In the genomic region with DNA sequence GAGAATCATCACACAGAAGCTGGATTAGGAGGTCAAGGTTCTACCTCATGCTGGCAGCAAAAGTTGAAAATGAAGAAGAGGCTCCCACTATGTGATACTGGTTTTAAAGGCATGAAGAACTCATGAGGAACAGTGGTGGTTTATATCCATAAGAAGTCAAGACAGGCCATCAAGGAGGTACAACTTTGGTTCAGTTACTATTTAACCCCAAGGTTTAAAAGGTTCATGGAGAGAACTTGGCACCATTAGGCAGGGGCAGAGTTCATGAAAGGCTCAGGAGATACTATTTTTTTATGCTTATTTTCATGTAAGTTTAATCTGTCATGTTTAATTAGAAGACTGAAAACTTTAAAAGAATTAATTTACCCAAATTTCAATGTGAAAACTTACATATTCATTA, we compare ENCODE assay signal across 20 mouse cellular contexts.
"Had no signal": no experiment of that assay in that cellular context is flagged by ENCODE, and none has a peak within 500 bp of the region (broad histone marks: within the 10 kb centered on the region; RNA-seq: fewer than 3 reads in every experiment).

No protein-coding gene starts in this region.

- H3K27me3 ChIP-seq: limb, embryonic 13.5 days; midbrain, embryonic 12.5 days; midbrain, embryonic 15.5 days; neural tube, embryonic 13.5 days had no signal

- H3K9me3 ChIP-seq: limb, embryonic 10.5 days; limb, embryonic 13.5 days; midbrain, embryonic 12.5 days; midbrain, embryonic 15.5 days; neural tube, embryonic 13.5 days had no signal

- H3K4me3 ChIP-seq: layer of hippocampus, adult 2 months; limb, embryonic 10.5 days; limb, embryonic 13.5 days; midbrain, embryonic 12.5 days; midbrain, embryonic 15.5 days; myocyte; neural tube, embryonic 13.5 days had no signal

- ATAC-seq: hindbrain, postnatal 0 days; inflammation-experienced regulatory T-cells, adult 6 months; intestine, embryonic 16.5 days; liver, postnatal 0 days; lung, postnatal 0 days; midbrain, embryonic 15.5 days had no signal

- H3K9ac ChIP-seq: limb, embryonic 13.5 days; liver, embryonic 14.5 days; liver, postnatal 0 days; lung, embryonic 14.5 days; midbrain, embryonic 12.5 days; midbrain, embryonic 15.5 days; neural tube, embryonic 13.5 days had no signal

- H3K27ac ChIP-seq: hindbrain, postnatal 0 days; layer of hippocampus, adult 2 months; limb, embryonic 10.5 days; limb, embryonic 13.5 days; liver, embryonic 14.5 days; macrophage; midbrain, embryonic 12.5 days; midbrain, embryonic 15.5 days; neural tube, embryonic 13.5 days had no signal

- H3K36me3 ChIP-seq: limb, embryonic 10.5 days; limb, embryonic 13.5 days; midbrain, embryonic 12.5 days; midbrain, embryonic 15.5 days; neural tube, embryonic 13.5 days had no signal

- H3K4me2 ChIP-seq: limb, embryonic 13.5 days; liver, embryonic 11.5 days; lung, embryonic 14.5 days; midbrain, embryonic 12.5 days; midbrain, embryonic 15.5 days; neural tube, embryonic 13.5 days had no signal

- H3K4me1 ChIP-seq: limb, embryonic 10.5 days; limb, embryonic 13.5 days; midbrain, embryonic 12.5 days; midbrain, embryonic 15.5 days; neural tube, embryonic 13.5 days had no signal

- DNase-seq: layer of hippocampus, adult 9-11 months; liver, postnatal 0 days; lung, embryonic 14.5 days; retina, postnatal 1 day; thymus, adult 18-20 months; thymus, postnatal 36 days had no signal
